Mouse (Mus musculus): ENCODE measurements around the gene Ddx20.
"Not testable (repeated sequence)": the region's sequence is repeated elsewhere in the genome, so short reads cannot be mapped to it uniquely, and the experiment has no call there.

The Ddx20 gene

GRCm38 (mm10) chr3:105705561-105705960, 18.2 kb upstream of the Ddx20 start:
- in situ Hi-C loops (cut with MseI, MboI) = no loop called here

DNA sequence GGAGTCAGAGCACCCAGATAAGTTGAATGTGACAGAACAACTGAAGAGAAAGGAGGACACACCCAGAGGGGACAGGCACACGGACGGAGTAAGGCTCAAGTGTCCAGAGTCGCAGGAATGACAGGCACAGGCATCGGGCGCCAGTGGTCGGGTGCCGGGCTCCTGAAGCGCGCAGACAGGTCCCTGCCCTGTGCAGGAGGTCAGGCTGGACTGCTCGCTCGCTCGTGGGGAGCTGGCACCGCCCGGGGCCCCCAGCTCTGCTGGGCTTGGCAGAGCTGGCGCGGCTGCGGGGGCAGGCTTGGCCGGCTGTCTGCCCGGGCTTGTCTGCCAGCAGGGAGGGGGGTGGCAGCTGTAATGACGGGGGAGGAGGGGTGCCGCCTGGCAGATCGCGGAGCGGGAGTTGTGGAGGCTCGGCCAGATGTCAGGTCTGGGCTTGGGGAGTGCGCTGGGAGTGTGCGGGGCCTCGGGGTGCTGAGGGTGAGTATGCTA, 17.7 kb upstream of the Ddx20 start:
- in situ Hi-C loops (cut with MseI, MboI) = no loop called here

- in situ Hi-C loops (cut with MseI, MboI) = no loop called here
Measured at GRCm38 (mm10) chr3:105704031-105705008, 16.9 kb upstream of the Ddx20 start, which contains the start of gene Inka2. TSS of gene Inka2 (plus strand) at chr3:105704599.

DNA sequence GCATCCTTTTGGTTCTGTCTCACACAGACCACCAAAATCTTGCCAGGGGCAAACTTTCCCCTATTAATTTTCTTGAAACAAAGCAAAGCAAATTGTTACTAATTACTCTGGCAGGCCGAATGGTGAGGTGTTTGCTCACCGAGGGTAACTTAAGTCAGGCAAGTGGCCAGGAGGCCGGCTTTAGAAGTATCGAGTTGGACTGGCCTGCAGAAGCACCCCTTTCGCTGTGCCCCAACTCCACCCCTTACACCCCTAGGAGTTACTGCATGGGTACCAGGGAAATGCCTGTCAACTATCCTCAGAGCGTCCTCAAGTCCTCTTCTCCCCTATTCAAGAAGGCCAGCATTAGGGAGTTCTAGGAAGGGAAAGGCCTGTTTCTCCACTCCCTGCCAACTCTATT, 16.2 kb upstream of the Ddx20 start:
- in situ Hi-C loops (cut with MseI, MboI) = no loop called here

DNA sequence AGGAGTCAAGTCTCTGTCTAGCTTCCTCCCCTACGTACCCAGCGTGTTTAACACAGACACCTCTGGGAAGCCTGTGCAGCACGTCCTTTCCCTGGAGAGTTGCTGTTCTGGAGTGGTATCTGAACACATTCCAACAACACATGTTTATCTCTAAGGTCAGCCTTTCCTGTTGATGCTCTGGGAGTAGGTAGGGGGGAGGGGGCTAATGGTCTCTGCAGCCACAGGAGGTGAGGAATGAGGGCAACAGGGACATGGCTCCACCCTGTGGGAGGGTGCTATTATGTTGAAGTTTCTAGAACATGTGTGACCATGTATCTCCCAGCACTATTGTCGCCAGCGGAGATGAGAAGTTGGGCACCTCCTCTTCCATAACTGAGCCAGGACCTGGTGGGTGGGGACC, 14.0 kb upstream of the Ddx20 start:
- in situ Hi-C loops (cut with MseI, MboI) = no loop called here

DNA sequence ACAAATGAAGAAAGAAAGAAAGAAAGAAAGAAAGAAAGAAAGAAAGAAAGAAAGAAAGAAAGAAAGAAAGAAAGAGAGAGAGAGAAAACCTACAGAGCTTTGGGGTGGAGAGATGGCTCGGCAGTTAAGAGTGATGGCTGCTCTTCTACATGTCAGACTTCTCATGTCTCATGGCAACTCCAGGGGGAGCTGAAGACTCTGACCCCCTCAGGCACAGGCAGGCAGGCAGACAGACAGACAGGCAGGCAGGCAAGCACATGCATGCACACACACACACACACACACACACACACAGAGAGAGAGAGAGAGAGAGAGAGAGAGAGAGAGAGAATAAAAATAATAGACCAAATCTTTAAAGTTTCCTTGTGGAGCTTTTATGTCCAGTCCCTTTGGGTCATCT, 13.4 kb upstream of the Ddx20 start:
- in situ Hi-C loops (cut with MseI, MboI) = not testable (repeated sequence)

GRCm38 (mm10) chr3:105699241-105699933, 12.0 kb upstream of the Ddx20 start:
- in situ Hi-C loops (cut with MseI, MboI) = no loop called here

- in situ Hi-C loops (cut with MseI, MboI) = no loop called here
Measured at GRCm38 (mm10) chr3:105698311-105698710, 10.9 kb upstream of the Ddx20 start.

- in situ Hi-C loops (cut with MseI, MboI) = no loop called here
Measured at GRCm38 (mm10) chr3:105697148-105697441, 9.7 kb upstream of the Ddx20 start.

- in situ Hi-C loops (cut with MseI, MboI) = no loop called here
Measured at GRCm38 (mm10) chr3:105696387-105697147, 9.2 kb upstream of the Ddx20 start.

GRCm38 (mm10) chr3:105695476-105696386, 8.4 kb upstream of the Ddx20 start:
- in situ Hi-C loops (cut with MseI, MboI) = no loop called here

DNA sequence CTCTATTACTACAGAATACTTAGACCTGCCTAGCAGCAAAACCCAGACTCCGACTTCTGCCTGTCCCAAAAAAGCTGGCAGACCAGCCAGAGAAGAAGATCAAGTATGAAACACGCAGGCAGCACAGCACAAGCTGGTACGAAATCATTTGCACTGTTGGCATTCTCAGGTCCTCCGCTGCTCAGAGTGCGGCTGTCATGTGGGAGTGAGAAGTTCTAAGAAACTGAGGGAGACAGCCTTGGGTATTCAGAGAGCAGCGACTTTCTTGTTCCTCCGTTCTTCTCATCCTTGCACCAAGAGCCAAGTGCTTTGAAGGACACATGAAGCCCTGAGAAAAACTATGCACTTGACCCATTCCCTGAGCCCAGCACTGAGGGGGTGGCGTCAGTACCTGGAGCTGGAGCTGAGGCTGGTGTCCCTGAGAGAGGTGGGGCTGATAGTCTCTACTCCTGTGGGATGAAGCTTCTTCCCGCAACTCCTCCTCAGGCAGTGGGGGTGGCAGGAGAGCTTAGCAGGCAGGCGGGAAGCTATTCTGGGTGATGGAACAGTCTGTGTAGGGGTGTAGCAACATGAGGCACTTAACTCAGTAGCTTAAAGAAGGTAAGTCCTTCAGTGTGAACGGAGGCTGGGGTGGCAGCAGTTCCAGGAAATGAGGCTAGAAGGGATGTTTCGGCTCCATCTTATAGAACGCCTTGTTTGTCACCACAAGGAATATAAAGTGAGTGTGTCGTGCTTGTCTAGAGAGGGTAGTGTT, 6.1 kb upstream of the Ddx20 start:
- in situ Hi-C loops (cut with MseI, MboI) = no loop called here

- in situ Hi-C loops (cut with MseI, MboI) = no loop called here
Measured at GRCm38 (mm10) chr3:105688536-105688935, 1.2 kb upstream of the Ddx20 start.

- in situ Hi-C loops (cut with MseI, MboI) = no loop called here
Measured at GRCm38 (mm10) chr3:105686394-105687323, 715 bp downstream of the Ddx20 start.

DNA sequence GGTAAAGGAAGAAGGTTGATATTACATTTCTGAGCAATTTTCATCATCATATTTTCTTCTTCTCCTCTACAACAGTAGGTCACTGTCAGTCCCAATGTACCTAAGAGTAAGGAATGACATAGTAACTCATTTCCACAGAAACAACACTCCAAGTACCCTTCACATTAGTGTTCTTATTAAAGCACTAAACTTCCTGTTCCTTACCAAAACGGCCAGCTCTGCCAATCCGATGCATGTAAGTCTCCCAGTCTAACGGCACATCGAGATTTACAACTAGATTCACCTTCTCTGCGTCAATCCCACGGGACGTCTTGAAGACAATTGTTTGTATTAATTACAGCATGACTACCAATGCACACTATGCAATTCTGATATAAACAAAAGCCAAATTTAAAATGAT, 7.0 kb downstream of the Ddx20 start:
- in situ Hi-C loops (cut with MseI, MboI) = no loop called here

GRCm38 (mm10) chr3:105675932-105676331, 11.4 kb downstream of the Ddx20 start:
- in situ Hi-C loops (cut with MseI, MboI) = loop anchor here in 1 of 2 experiments (5.0 kb wide), 1 partner anchor 46 kb away; no protein-coding TSS in a partner anchor

DNA sequence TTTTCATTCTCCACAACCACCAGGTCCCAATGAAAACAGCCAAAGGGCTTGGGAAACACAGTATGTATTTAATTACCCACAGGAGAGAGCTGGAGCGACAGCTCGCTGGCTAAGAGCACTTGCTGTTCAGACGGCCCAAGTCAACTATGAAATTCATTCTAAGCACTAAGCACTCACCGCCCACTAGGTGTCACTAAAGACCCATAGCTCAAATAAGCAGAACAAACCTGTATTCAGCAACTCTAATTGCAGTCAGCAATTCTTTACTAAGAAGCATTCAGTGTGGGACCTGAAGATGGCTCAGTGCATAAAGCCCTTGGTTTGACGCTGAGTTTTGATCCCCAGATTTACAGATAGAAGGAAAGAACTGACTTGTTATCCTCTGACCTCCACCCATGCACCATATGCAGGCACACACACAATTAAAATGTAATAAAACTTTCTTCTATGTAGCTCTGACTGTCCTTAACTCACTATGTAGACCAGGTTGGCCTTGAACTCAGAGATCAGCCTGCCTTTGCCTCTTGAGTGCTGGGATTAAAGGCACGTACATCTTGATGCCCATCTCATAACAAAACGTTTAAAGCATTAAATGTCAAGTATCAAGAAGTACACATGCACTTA, 12.7 kb downstream of the Ddx20 start:
- in situ Hi-C loops (cut with MseI, MboI) = loop anchor here in 1 of 2 experiments (5.0 kb wide), 1 partner anchor 48 kb away; no protein-coding TSS in a partner anchor

DNA sequence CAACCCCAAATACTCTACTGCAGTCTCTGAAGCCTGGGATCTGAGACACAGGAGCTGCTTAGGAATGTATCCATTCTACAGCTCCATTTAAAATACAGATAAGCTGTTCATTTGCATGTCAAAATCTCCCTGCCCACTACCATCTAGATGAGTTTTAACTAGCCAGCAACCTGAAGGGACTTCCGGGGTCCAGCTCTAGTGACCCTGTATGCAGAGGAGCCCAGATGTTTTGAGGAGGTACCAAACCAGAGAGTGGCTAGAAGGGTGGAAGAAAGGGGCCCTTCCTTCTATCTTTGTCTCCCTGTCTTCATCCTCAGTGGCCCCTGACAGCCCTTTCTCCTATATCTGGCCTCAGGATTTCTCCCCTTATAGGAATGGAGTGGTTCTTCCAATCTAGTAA, 16.6 kb downstream of the Ddx20 start:
- in situ Hi-C loops (cut with MseI, MboI) = no loop called here

Measured in mouse trophoblast stem cell (cell line).